Mouse (Mus musculus) neural tube, embryonic 14.5 days (tissue): ENCODE data around the gene Dnmt3a. TPM values are rescaled to one million over a fixed set of nuclear protein-coding genes. Genes with fewer than 3 reads are reported as not detected.
A peak's percentile ranks its signal among the peaks of the same experiment; 100 is the strongest.

Experiments
- ATAC-seq: fragments of 200-750 bp; cut with Nextera tagmentation; 2 replicates; pipeline ENCODE4 v1.8.0; 2017; ENCODE audit warnings: low read depth, mild to moderate bottlenecking, moderate TSS enrichment, moderate library complexity
- H3K27ac ChIP-seq: fragments of 300-500 bp; sonication (generic); 2 replicates; pipeline ENCODE4 v1.5.1; 2014; ENCODE audit warnings: low read depth, mild to moderate bottlenecking, control low read depth, low read length, moderate library complexity, mixed read lengths
- H3K27me3 ChIP-seq: fragments of 300-500 bp; sonication (generic); 2 replicates; pipeline ENCODE4 v1.6.1; 2014; ENCODE audit warnings: low read length; ENCODE audit not compliant: control insufficient read depth, insufficient read depth
- H3K36me3 ChIP-seq: fragments of 300-500 bp; sonication (generic); 2 replicates; pipeline ENCODE4 v1.6.1; 2014; ENCODE audit warnings: low read length, mixed read lengths; ENCODE audit not compliant: control insufficient read depth, insufficient read depth
- H3K4me1 ChIP-seq: fragments of 300-500 bp; sonication (generic); 2 replicates; pipeline ENCODE4 v1.6.1; 2014; ENCODE audit warnings: low read length; ENCODE audit not compliant: control insufficient read depth, insufficient read depth
- H3K4me2 ChIP-seq: fragments of 300-500 bp; sonication (generic); 2 replicates; pipeline ENCODE4 v1.6.1; 2014; ENCODE audit warnings: mild to moderate bottlenecking, low read depth, low read length, control low read depth
- H3K4me3 ChIP-seq: fragments of 300-500 bp; sonication (generic); 2 replicates; pipeline ENCODE4 v1.5.1; 2014; ENCODE audit warnings: low read depth, low read length, control low read depth, mixed read lengths
- H3K9ac ChIP-seq: fragments of 300-500 bp; sonication (generic); replicated peaks from 2 replicates; pipeline ENCODE4 v1.6.1; 2014; ENCODE audit warnings: low read depth, mild to moderate bottlenecking, control low read depth, low read length, mixed read lengths
- H3K9me3 ChIP-seq: fragments of 300-500 bp; sonication (generic); 2 replicates; pipeline ENCODE4 v1.6.1; 2016; ENCODE audit warnings: low read length; ENCODE audit not compliant: control insufficient read depth
- WGBS: fragments of 180-500 bp; shearing (Covaris S2); extraction: QIAGEN DNeasy Blood & Tissue Kit; methylation state at CpG from one replicate; pipeline ENCODE4 v1.1.7; 2014; 5-methylcytosine and 5-hydroxymethylcytosine counted together
- polyA plus RNA-seq: library from polyadenylated mRNA; unstranded; fragments of >200 nt; fragmentation: Nextera tagmentation; extraction: Ambion mirVana; gene quantifications from 2 replicates; pipeline ENCODE4 v1.2.1, GENCODE M21; 2014

Gene Dnmt3a
- polyA plus RNA-seq, 1 experiment from 2014 or later: 53.4 TPM

DNA sequence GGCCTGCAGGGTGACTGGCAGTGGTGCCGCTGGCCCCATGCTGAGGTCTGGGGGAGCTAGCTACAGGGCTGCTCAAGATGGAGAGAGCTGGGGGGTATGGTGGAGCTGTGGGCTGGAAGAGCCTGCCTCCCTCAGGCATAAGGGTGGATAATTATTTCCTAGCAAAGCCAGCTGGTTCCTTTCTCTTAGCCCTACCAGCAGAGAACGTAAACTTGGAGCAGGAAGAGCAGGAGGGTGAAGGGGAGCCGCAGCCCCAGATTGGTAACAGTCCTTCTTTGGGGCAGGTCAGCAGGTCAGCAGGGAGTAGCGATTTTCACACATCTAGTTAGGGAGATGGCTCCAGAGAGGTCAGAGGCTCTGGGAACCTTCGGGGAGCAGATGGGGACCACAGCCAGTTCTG, 44.4 kb downstream of the Dnmt3a start:
- WGBS: 15% methylated on average over 5 of the region's 5 CpGs
- H3K27ac ChIP-seq: 0 out of 2 replicates have a peak overlapping the region, but pooled peaks have one; percentile 10

GRCm38 (mm10) chr12:3850731-3851130, 44.9 kb downstream of the Dnmt3a start:
- no peaks in the 10 kb centered on the region for H3K9me3 ChIP-seq
- H3K27ac ChIP-seq: no peak overlapping the region
- no peaks in the 10 kb centered on the region for H3K27me3 ChIP-seq
- no peak overlapping the region for H3K9ac ChIP-seq
- H3K4me3 ChIP-seq: no peak overlapping the region
- 24% methylated on average over 6 of the region's 6 CpGs for WGBS
- H3K4me2 ChIP-seq: no peak overlapping the region
- peaks cover 14% of the 10 kb centered on the region; the same call in 1 of the 2 replicates for H3K36me3 ChIP-seq
- H3K4me1 ChIP-seq: 0 out of 2 replicates have a peak, but pooled peaks cover 1% of the 10 kb centered on the region
- no peak for ATAC-seq

More for the DNA sequence above, 44.4 kb downstream of the Dnmt3a start:
- Histone ChIP-seq H3K4me2 (no peak overlapping the region), H3K4me3 (no peak overlapping the region), H3K36me3 (peaks cover 14% of the 10 kb centered on the region; the same call in 1 of the 2 replicates), H3K27me3 (no peaks in the 10 kb centered on the region), H3K4me1 (no peaks in the 10 kb centered on the region), H3K9me3 (no peaks in the 10 kb centered on the region), H3K9ac (0 out of 2 replicates have a peak overlapping the region, but pooled peaks have one; percentile 2)
- ATAC-seq: no peak

- 68% methylated on average over 4 of the region's 4 CpGs for WGBS
These were observed 45.4 kb downstream of the Dnmt3a start for GRCm38 (mm10) chr12:3851179-3851578.

GRCm38 (mm10) chr12:3852521-3852920, 46.7 kb downstream of the Dnmt3a start:
- Histone ChIP-seq H3K4me3 (no peak overlapping the region), H3K4me1 (0 out of 2 replicates have a peak, but pooled peaks cover 5% of the 10 kb centered on the region), H3K36me3 (peaks cover 14% of the 10 kb centered on the region; the same call in 1 of the 2 replicates), H3K27ac (no peak overlapping the region), H3K4me2 (no peak overlapping the region), H3K27me3 (no peaks in the 10 kb centered on the region), H3K9me3 (no peaks in the 10 kb centered on the region), H3K9ac (no peak overlapping the region)
- no peak for ATAC-seq
- WGBS: 56% methylated on average over 5 of the region's 5 CpGs

More at GRCm38 (mm10) chr12:3851179-3851578, 45.4 kb downstream of the Dnmt3a start:
- Histone ChIP-seq H3K27me3 (no peaks in the 10 kb centered on the region), H3K9me3 (no peaks in the 10 kb centered on the region), H3K4me3 (no peak overlapping the region), H3K9ac (no peak overlapping the region), H3K27ac (no peak overlapping the region), H3K36me3 (peaks cover 14% of the 10 kb centered on the region; the same call in 1 of the 2 replicates), H3K4me2 (no peak overlapping the region), H3K4me1 (0 out of 2 replicates have a peak, but pooled peaks cover 5% of the 10 kb centered on the region)
- no peak for ATAC-seq

DNA sequence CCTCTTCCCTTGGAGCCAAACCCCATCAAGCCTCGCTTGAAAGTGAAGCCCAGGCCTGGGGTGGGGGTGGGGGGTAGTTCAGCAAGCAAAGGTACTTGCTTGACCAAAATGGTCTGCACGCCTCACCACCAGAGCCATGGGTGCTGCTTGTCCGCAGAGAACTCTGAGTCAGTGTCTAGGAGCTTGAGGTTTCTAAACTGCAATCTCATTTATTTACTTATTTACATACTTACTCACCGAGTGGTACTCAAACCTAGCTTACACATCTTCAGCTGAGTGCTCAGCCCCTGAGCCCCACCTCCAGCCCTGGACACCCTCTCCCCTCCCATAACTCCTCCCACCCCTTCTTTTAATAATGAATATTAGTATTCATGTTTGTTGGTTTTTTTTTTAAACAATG, 48.6 kb downstream of the Dnmt3a start:
- Histone ChIP-seq H3K4me2 (no peak overlapping the region), H3K4me3 (no peak overlapping the region), H3K27me3 (no peaks in the 10 kb centered on the region), H3K9ac (no peak overlapping the region), H3K36me3 (peaks cover 14% of the 10 kb centered on the region; the same call in 1 of the 2 replicates), H3K9me3 (no peaks in the 10 kb centered on the region), H3K4me1 (0 out of 2 replicates have a peak, but pooled peaks cover 5% of the 10 kb centered on the region), H3K27ac (no peak overlapping the region)
- WGBS: 71% methylated on average over 4 of the region's 4 CpGs
- ATAC-seq: no peak

DNA sequence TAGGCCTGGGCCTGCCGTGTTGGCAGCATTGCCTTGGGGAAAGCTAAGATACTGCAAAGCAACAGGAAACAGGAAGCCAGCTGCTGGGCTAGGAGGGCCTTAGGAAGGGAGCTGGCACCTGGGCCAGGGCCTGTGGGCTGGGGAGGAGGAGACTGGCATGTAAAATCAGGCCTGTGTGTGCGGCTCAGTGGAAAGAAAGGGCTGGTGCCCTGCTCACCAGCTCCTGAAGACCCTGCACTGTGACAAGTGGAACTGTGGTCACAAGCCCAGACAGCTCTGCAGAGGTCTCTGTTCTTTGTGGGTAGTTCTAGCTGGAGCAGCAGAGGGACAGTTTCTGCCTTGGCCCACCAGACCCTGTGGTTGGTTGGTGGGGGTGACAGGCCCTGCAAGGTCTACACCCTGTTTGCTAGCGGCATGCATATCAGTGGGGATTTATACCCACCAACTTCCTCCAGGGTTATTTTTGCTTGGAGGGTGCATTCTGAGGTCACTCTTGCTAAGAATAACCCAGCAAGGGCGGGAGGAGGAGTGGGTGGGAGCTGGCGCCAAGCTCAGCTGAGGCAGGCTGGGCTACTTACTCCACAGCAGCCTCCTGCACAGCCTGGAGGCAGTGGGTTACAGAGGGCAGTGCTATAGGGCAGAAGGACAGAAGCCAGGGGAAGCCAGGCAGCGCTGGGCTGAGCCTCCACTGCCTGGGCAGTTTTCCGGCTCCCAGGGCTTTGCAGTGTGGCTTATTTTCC, 50.1 kb downstream of the Dnmt3a start:
- peak; percentile 45; the same call in 1 of the 2 replicates for ATAC-seq
- no peaks in the 10 kb centered on the region for H3K9me3 ChIP-seq
- peak overlapping the region; percentile 22; the same call in 1 of the 2 replicates for H3K27ac ChIP-seq

GRCm38 (mm10) chr12:3856748-3857147, 50.9 kb downstream of the Dnmt3a start:
- H3K4me2 ChIP-seq: no peak overlapping the region
- peaks cover 2% of the 10 kb centered on the region; the same call in 1 of the 2 replicates for H3K36me3 ChIP-seq
- WGBS: 87% methylated on average over 2 of the region's 2 CpGs
- H3K27me3 ChIP-seq: no peaks in the 10 kb centered on the region
- H3K27ac ChIP-seq: no peak overlapping the region
- H3K9me3 ChIP-seq: no peaks in the 10 kb centered on the region
- no peak overlapping the region for H3K4me3 ChIP-seq
- H3K9ac ChIP-seq: no peak overlapping the region
- no peak for ATAC-seq
- H3K4me1 ChIP-seq: 0 out of 2 replicates have a peak, but pooled peaks cover 5% of the 10 kb centered on the region

More for the DNA sequence above, 50.1 kb downstream of the Dnmt3a start:
- Histone ChIP-seq H3K4me3 (no peak overlapping the region), H3K4me2 (no peak overlapping the region), H3K36me3 (peaks cover 5% of the 10 kb centered on the region; the same call in 1 of the 2 replicates), H3K9ac (peak overlapping the region; percentile 21; the same call in 1 of the 2 replicates), H3K27me3 (no peaks in the 10 kb centered on the region), H3K4me1 (0 out of 2 replicates have a peak, but pooled peaks cover 5% of the 10 kb centered on the region)
- 56% methylated on average over 7 of the region's 7 CpGs for WGBS

- H3K9ac ChIP-seq: no peak overlapping the region
- whole genome bisulfite sequencing: 85% methylated on average over 3 of the region's 3 CpGs
- ATAC-seq: no peak
- peaks cover 7% of the 10 kb centered on the region; the same call in 1 of the 2 replicates for H3K36me3 ChIP-seq
- H3K27ac ChIP-seq: no peak overlapping the region
- no peak overlapping the region for H3K4me3 ChIP-seq
- H3K27me3 ChIP-seq: no peaks in the 10 kb centered on the region
- 0 out of 2 replicates have a peak, but pooled peaks cover 5% of the 10 kb centered on the region for H3K4me1 ChIP-seq
- H3K9me3 ChIP-seq: no peaks in the 10 kb centered on the region
- no peak overlapping the region for H3K4me2 ChIP-seq
These were observed 51.4 kb downstream of the Dnmt3a start for GRCm38 (mm10) chr12:3857231-3857630.

GRCm38 (mm10) chr12:3857773-3858172, 52.0 kb downstream of the Dnmt3a start:
- H3K27ac ChIP-seq: no peak overlapping the region
- no peaks in the 10 kb centered on the region for H3K27me3 ChIP-seq
- H3K4me1 ChIP-seq: 0 out of 2 replicates have a peak, but pooled peaks cover 5% of the 10 kb centered on the region
- no peak overlapping the region for H3K4me2 ChIP-seq
- WGBS: 90% methylated on average over 9 of the region's 9 CpGs
- peaks cover 7% of the 10 kb centered on the region; the same call in 1 of the 2 replicates for H3K36me3 ChIP-seq
- no peaks in the 10 kb centered on the region for H3K9me3 ChIP-seq
- H3K9ac ChIP-seq: no peak overlapping the region
- no peak overlapping the region for H3K4me3 ChIP-seq
- no peak for ATAC-seq
